Mouse (Mus musculus) megakaryocyte, embryonic 14.5 days (primary cell): ENCODE measurements around the gene Ntn1.

Experiments
- FLI1 ChIP-seq: IDR thresholded peaks from 2 replicates; pipeline ENCODE4 v1.6.1; 2012; ENCODE audit warnings: low read length, inconsistent platforms, mixed read lengths
- GATA1 ChIP-seq: IDR thresholded peaks from 3 replicates; pipeline ENCODE4 v1.6.1; 2012; ENCODE audit warnings: mixed read lengths, low read length, inconsistent platforms, borderline replicate concordance

DNA sequence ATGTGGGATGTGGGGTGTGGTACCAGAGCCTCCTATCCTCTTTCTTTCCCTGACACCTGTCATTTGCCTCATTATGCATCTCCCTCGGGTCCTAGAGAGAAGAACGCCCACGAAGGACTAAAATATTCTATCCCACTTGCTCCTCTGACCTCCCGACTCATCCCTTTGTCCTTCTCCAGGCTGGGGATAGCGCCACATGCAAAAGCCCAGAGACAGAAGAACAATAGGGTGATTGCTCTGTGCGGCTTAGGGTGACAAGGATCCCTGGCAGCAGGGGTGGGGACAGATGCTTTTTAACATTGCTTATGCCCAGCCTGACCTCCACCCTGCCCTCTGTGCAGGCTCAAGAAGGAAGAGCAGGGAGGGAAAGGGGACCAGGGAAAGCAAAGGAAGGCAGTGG lies 152.7 kb downstream of the Ntn1 start:
- TF ChIP-seq FLI1, result no peak
- no peak for TF ChIP-seq GATA1
